Mouse (Mus musculus) embryonic fibroblast, embryonic 13.5 days (primary cell): ENCODE data around the gene Ankdd1a.

ENCODE experiments used
- CTCF ChIP-seq: IDR thresholded peaks from 2 replicates; pipeline ENCODE4 v1.5.1; 2011; ENCODE audit warnings: mild to moderate bottlenecking, control low read depth, low read length, moderate library complexity, borderline replicate concordance; ENCODE audit not compliant: insufficient read depth
- POLR2A ChIP-seq: IDR thresholded peaks from 2 replicates; pipeline ENCODE4 v1.6.1; 2011; ENCODE audit warnings: low read depth, mild to moderate bottlenecking, control low read depth, low read length, moderate library complexity

GRCm38 (mm10) chr9:65491476-65491875 lies 28.5 kb downstream of the Ankdd1a start:
- TF ChIP-seq POLR2A (no peak), CTCF (no peak)
